Comparison of ENCODE assay signal across 8 mouse cellular contexts in the genomic region with DNA sequence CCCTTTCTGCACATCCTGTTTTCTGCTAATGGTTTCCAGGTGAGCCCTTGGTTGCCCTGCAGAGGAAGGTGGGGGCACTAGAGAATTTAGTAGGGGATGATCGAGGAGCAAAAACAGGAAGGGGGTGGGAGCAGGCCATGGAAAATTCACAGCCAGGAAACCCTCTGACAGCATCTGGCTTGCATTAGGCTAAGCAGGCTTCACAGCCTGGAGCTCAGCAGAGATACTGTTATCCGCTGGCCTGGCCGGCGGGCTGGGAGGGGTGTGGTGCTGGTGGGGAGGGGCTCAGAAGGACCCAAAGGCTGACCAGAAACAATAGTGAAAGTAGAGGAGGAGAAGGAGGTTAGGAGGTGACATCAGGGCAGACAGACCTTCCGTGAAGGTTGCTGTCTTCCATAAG. TPM values are rescaled to one million over a fixed set of nuclear protein-coding genes. Genes with fewer than 3 reads are reported as not detected.
DNase-seq lines count a peak whose midpoint lies in the region; ATAC-seq and TF ChIP-seq lines count a peak whose summit lies in the region.

No protein-coding gene starts in this region.

- peak; percentile 95 for DNase-seq in 3T3-L1 (ENCODE audit: low read depth, low spot score)
- DNase-seq in heart, adult 8-10 months (ENCODE audit: low spot score) = peak; percentile 62
- no peak for DNase-seq in retina, embryonic 14.5 days (ENCODE audit: low spot score)
- DNase-seq in B cell, adult 2 months = no peak
- no peak for DNase-seq in left cerebral cortex, adult 2 months (ENCODE audit: extremely low spot score in 1 of 2, low spot score in 2 of 2)
- no peak for DNase-seq in layer of hippocampus, adult 9-10 months (ENCODE audit: low spot score)

- ATAC-seq in limb, embryonic 13.5 days (ENCODE audit: low FRiP score, low read depth) = peak; percentile 55

- H3K27ac ChIP-seq in bone marrow, adult 2 months (ENCODE audit: control insufficient read depth, insufficient read depth, low read depth, low read length, poor library complexity) = peak overlapping the region; percentile 69
- H3K27ac ChIP-seq in limb, embryonic 13.5 days = peak overlapping the region; percentile 95
- no peak overlapping the region for H3K27ac ChIP-seq in left cerebral cortex, adult 2 months

- 44% methylated on average over 5 of the region's 5 CpGs for WGBS in bone marrow, adult 2 months
- whole genome bisulfite sequencing in limb, embryonic 13.5 days = 13% methylated on average over 5 of the region's 5 CpGs

- intact Hi-C loops in left cerebral cortex, adult 2 months (cut with DNase I) = loop anchor here (10.0 kb wide), 1 partner anchor 789 kb away; no protein-coding TSS in a partner anchor

- no peak for TF ChIP-seq POLR2A in bone marrow, adult 2 months (IDR thresholded peaks at IDR 0.05; ENCODE audit: borderline replicate concordance, control insufficient read depth, low read depth, low read length)

- H3K4me3 ChIP-seq in bone marrow, adult 2 months (replicated peaks; ENCODE audit: control insufficient read depth, low read depth, low read length) = no peak overlapping the region
- no peak overlapping the region for H3K4me3 ChIP-seq in limb, embryonic 13.5 days
- H3K4me3 ChIP-seq in left cerebral cortex, adult 2 months = no peak overlapping the region

- no peaks in the 10 kb centered on the region for H3K27me3 ChIP-seq in limb, embryonic 13.5 days

- no peaks in the 10 kb centered on the region for H3K36me3 ChIP-seq in limb, embryonic 13.5 days

- H3K9ac ChIP-seq in limb, embryonic 13.5 days = no peak overlapping the region

- no peak for TF ChIP-seq CTCF in bone marrow, adult 2 months (IDR thresholded peaks at IDR 0.05; ENCODE audit: control insufficient read depth, insufficient read depth, low read length)
- no peak for TF ChIP-seq CTCF in left cerebral cortex, adult 2 months (IDR thresholded peaks at IDR 0.05)

- H3K4me1 ChIP-seq in bone marrow, adult 2 months (ENCODE audit: control insufficient read depth, insufficient read depth, low read length) = no peaks in the 10 kb centered on the region; the same call in 1 of the 2 replicates
- peaks cover 50% of the 10 kb centered on the region for H3K4me1 ChIP-seq in limb, embryonic 13.5 days

- H3K4me2 ChIP-seq in limb, embryonic 13.5 days (replicated peaks) = peak overlapping the region; percentile 31

- no peaks in the 10 kb centered on the region for H3K9me3 ChIP-seq in limb, embryonic 13.5 days

RNA-seq across cellular contexts. Expression of gene Rab3il1, which starts 12.4 kb away (rescaled TPM):
- polyA plus RNA-seq in bone marrow, adult 2 months (2011; ENCODE audit: insufficient read depth, insufficient read length, low replicate concordance, missing spikeins) = 89.7 and 115 TPM in 2 replicates
- 1 to 10 TPM; 6.3 to 8.1 (median 7.5) TPM for total RNA-seq in heart, adult 8-10 months (2022)
- polyA plus RNA-seq in limb, embryonic 13.5 days (2015; fragmentation: Nextera tagmentation; extraction: Ambion mirVana) = 40.6 and 45.2 TPM in 2 replicates
- 1 to 10 TPM; 9.4 TPM for total RNA-seq in left cerebral cortex, adult 2 months (2021)

RNA-seq across cellular contexts. Expression of gene Best1, which starts 12.5 kb away (rescaled TPM):
- not detected in 2 replicates for polyA plus RNA-seq in bone marrow, adult 2 months (2011; ENCODE audit: insufficient read depth, insufficient read length, low replicate concordance, missing spikeins)
- under 1 TPM in 2 of 4 experiments, not detected in 2; 0.14 to 0.65 TPM for total RNA-seq in heart, adult 8-10 months (2022)
- polyA plus RNA-seq in limb, embryonic 13.5 days (2015; fragmentation: Nextera tagmentation; extraction: Ambion mirVana) = 2.0 and 2.1 TPM in 2 replicates
- total RNA-seq in left cerebral cortex, adult 2 months (2021) = under 1 TPM; 0.49 to 0.75 TPM

RNA-seq across cellular contexts. Expression of gene Fads3, which starts 27.5 kb away (rescaled TPM):
- 6.6 and 12.5 TPM in 2 replicates for polyA plus RNA-seq in bone marrow, adult 2 months (2011; ENCODE audit: insufficient read depth, insufficient read length, low replicate concordance, missing spikeins)
- total RNA-seq in heart, adult 8-10 months (2022) = 10 to 100 TPM; 34.9 to 43.8 (median 37.4) TPM
- polyA plus RNA-seq in limb, embryonic 13.5 days (2015; fragmentation: Nextera tagmentation; extraction: Ambion mirVana) = 10.0 and 10.8 TPM in 2 replicates
- 10 to 100 TPM; 26.6 to 28.1 TPM for total RNA-seq in left cerebral cortex, adult 2 months (2021)

RNA-seq across cellular contexts. Expression of gene Fth1, which starts 33.5 kb away (rescaled TPM):
- polyA plus RNA-seq in bone marrow, adult 2 months (2011; ENCODE audit: insufficient read depth, insufficient read length, low replicate concordance, missing spikeins) = 1,509 and 1,706 TPM in 2 replicates
- 1,000 to 10,000 TPM; 2,773 to 3,210 (median 2,950) TPM for total RNA-seq in heart, adult 8-10 months (2022)
- 1,470 and 1,484 TPM in 2 replicates for polyA plus RNA-seq in limb, embryonic 13.5 days (2015; fragmentation: Nextera tagmentation; extraction: Ambion mirVana)
- total RNA-seq in left cerebral cortex, adult 2 months (2021) = 1,000 to 10,000 TPM; 2,213 to 2,341 TPM

Comparison
In these comparisons a context has a peak if more than half of its experiments do, and no peak if none do; other contexts are left out.
1. DNase-seq: peak in 3T3-L1 (single experiment) and heart, adult 8-10 months (single experiment); none in retina, embryonic 14.5 days (single experiment), B cell, adult 2 months (0 of 2), left cerebral cortex, adult 2 months (0 of 2) and layer of hippocampus, adult 9-10 months (single experiment).